Mouse (Mus musculus) embryonic facial prominence, embryonic 12.5 days (tissue): Measurements from ENCODE around the gene Dnase1. TPM values are rescaled to one million over a fixed set of nuclear protein-coding genes. Genes with fewer than 3 reads are reported as not detected.

Experiments used
- ATAC-seq: fragments of 200-750 bp; cut with Nextera tagmentation; 2 replicates; pipeline ENCODE4 v1.8.0; 2017; ENCODE audit not compliant: insufficient number of reproducible peaks, insufficient read depth, low FRiP score, low TSS enrichment
- H3K27ac ChIP-seq: fragments of 300-500 bp; sonication (generic); 2 replicates; pipeline ENCODE4 v1.5.1; 2016; ENCODE audit warnings: mild to moderate bottlenecking
- H3K27me3 ChIP-seq: fragments of 300-500 bp; sonication (generic); 2 replicates; pipeline ENCODE4 v1.6.1; 2016; ENCODE audit warnings: mild to moderate bottlenecking, moderate library complexity
- H3K36me3 ChIP-seq: fragments of 300-500 bp; sonication (generic); 2 replicates; pipeline ENCODE4 v1.6.1; 2016; ENCODE audit warnings: mild to moderate bottlenecking
- H3K4me1 ChIP-seq: fragments of 300-500 bp; sonication (generic); 2 replicates; pipeline ENCODE4 v1.6.1; 2016
- H3K4me2 ChIP-seq: fragments of 300-500 bp; sonication (generic); replicated peaks from 2 replicates; pipeline ENCODE4 v1.6.1; 2016; ENCODE audit warnings: mild to moderate bottlenecking, moderate library complexity
- H3K4me3 ChIP-seq: fragments of 300-500 bp; sonication (generic); 2 replicates; pipeline ENCODE4 v1.5.1; 2016; ENCODE audit warnings: mild to moderate bottlenecking
- H3K9ac ChIP-seq: fragments of 300-500 bp; sonication (generic); 2 replicates; pipeline ENCODE4 v1.6.1; 2016; ENCODE audit warnings: mild to moderate bottlenecking, moderate library complexity
- H3K9me3 ChIP-seq: fragments of 300-500 bp; sonication (generic); 2 replicates; pipeline ENCODE4 v1.6.1; 2016; ENCODE audit warnings: mild to moderate bottlenecking, moderate library complexity
- WGBS: fragments of 180-500 bp; shearing (Covaris S2); methylation state at CpG from one replicate; pipeline ENCODE4 v1.1.7; 2016; 5-methylcytosine and 5-hydroxymethylcytosine counted together
- microRNA-seq: library from miRNA; unstranded; fragments of <30 nt; microRNA quantifications from one replicate; pipeline ENCODE4, GENCODE M21; 2017
- polyA plus RNA-seq: library from polyadenylated mRNA; unstranded; fragments of >200 nt; fragmentation: Nextera tagmentation; extraction: Ambion mirVana; gene quantifications from 2 replicates; pipeline ENCODE4 v1.2.1, GENCODE M21; 2016

Gene Dnase1
- polyA plus RNA-seq, 1 experiment from 2014 or later: 6.1 TPM

GRCm38 (mm10) chr16:4087214-4087913, 50.6 kb downstream of the Dnase1 start:
- Histone ChIP-seq H3K27ac (no peak overlapping the region), H3K4me3 (no peak overlapping the region), H3K9me3 (no peaks in the 10 kb centered on the region), H3K4me2 (no peak overlapping the region), H3K27me3 (no peaks in the 10 kb centered on the region), H3K4me1 (no peaks in the 10 kb centered on the region), H3K9ac (no peak overlapping the region), H3K36me3 (peaks cover 86% of the 10 kb centered on the region)
- 95% methylated on average over 8 of the region's 8 CpGs for WGBS
- no peak for ATAC-seq

Small RNAs within 50 kb of the gene (microRNA-seq; reads per million reads assigned to microRNA genes)
- not detected for gene Gm23413

Other genes starting within 250 kb of the Dnase1 start
- gene Olfr15, start 206.1 kb upstream of the Dnase1 start, polyA plus RNA-seq: 0.42 and 0.59 TPM in 2 replicates
- 1.7 and 1.9 TPM in 2 replicates for gene Zfp174, start 189.7 kb upstream of the Dnase1 start, polyA plus RNA-seq
- gene Naa60, start 164.6 kb upstream of the Dnase1 start, polyA plus RNA-seq: 56.6 and 58.3 TPM in 2 replicates
- gene Zfp597, start 152.4 kb upstream of the Dnase1 start, polyA plus RNA-seq: 6.1 and 8.3 TPM in 2 replicates
- 2.1 and 2.3 TPM in 2 replicates for gene Gm20695, start 152.3 kb upstream of the Dnase1 start, polyA plus RNA-seq
- gene 1700037C18Rik, start 128.3 kb upstream of the Dnase1 start, polyA plus RNA-seq: 8.8 and 9.6 TPM in 2 replicates
- 32.6 and 33.1 TPM in 2 replicates for gene Cluap1, start 128.1 kb upstream of the Dnase1 start, polyA plus RNA-seq
- gene Nlrc3, start 60.3 kb upstream of the Dnase1 start, polyA plus RNA-seq: 0.79 and 0.99 TPM in 2 replicates
- 25.0 and 26.9 TPM in 2 replicates for gene Slx4, start 33.2 kb upstream of the Dnase1 start, polyA plus RNA-seq
- 77.9 and 83.8 TPM in 2 replicates for gene Trap1, start 40.9 kb downstream of the Dnase1 start, polyA plus RNA-seq
- 41.5 and 42.2 TPM in 2 replicates for gene Crebbp, start 177.1 kb downstream of the Dnase1 start, polyA plus RNA-seq